Mouse (Mus musculus): ENCODE results near the gene Fam198a.

The Fam198a gene

GRCm38 (mm10) chr9:121950418-121951113, at the start of gene Fam198a:
Gene Fam198a (plus strand): TSS chr9:121950988.
- no peak for DNase-seq (ENCODE audit: low spot score in 2 of 2)

GRCm38 (mm10) chr9:121901710-121902700, 48.8 kb upstream of the Fam198a start:
- DNase-seq (ENCODE audit: low spot score in 2 of 2), result peak in 1 of 2 experiments; percentile 6

DNA sequence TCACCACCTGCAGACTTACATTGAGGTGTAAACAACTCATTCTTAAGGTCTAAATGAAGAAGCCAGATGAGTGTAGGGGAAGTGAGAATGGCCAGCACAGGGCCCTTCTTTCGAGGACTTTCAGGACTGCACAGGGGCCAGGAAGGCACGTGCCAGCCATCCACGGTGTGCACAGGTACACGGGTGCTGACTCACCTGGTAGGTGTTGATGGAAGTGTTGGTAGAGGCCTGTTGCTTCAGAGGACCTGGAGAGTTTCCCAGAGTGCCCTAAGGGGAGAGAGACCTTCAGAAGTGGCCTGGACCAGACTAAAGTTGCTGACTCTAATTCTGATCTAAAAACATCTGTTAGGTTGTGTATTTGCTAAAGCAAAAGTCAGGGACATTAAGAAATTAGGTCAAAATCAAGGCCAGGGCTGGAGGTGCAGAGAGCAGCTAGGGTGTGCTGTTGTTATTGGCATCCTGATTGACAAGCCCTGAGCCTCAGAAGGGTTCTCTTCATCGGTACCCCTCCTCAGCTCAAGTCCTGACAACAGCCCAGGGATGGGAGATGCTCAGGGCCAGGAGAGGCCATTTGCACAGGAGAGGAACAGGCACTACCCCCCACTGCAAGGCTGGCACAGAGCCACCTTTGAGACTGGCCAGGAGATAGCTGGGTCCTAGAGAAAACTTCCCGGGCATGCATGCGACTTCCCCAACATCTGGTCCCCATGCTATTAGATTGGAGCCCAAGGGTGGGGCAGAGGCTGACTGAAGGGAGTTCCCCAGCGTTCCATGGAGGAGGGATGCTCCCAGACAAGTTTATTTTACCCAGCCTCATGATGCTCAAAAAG, 47.1 kb upstream of the Fam198a start:
- DNase-seq (ENCODE audit: low spot score in 2 of 2), result peak in 1 of 2 experiments; percentile 7

- no peak for DNase-seq (ENCODE audit: low spot score in 2 of 2)
These were observed 46.5 kb upstream of the Fam198a start for GRCm38 (mm10) chr9:121904319-121904718.

DNA sequence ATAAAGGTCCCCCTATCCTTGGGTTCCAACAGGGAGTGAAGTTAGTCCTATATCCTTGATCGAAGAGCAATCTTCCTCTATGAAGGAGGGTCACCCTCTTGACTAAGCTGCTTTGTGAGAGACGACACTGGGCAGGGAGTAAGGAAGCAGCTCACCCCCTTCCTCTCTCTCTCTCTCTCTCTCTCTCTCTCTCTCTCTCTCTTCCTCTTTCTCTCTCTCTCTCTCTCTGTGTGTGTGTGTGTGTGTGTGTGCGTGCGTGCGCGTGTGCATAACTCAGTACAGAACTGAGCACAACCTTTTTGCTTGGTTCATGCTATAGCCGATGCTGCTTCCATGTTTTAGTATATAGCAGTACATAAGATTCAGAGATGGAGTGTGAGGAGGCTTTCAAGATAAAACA, 45.8 kb upstream of the Fam198a start:
- peak in 1 of 2 experiments; percentile 1 for DNase-seq (ENCODE audit: low spot score in 2 of 2)

- DNase-seq (ENCODE audit: low spot score in 2 of 2), result peak in 1 of 2 experiments; percentile 4
These were observed 45.1 kb upstream of the Fam198a start for GRCm38 (mm10) chr9:121905556-121906185.

DNA sequence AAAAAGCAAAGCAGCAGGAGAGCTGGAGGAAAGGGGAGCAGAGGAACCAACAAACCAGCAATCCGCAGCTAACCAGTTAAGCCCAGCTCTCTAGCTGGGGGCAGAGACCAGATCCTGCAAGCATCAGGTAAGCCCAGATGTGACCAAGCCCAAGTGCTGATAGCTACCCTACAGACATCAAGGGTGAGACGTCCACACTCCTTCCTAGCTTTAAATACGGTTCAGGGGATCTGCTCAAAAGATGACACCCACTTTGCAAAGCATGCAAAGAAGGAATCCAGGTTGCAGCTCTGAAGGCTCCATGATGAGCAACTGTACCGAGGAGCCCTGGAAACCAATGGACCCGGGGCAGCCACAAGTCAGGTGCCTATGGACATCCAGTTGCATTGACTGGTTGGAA, 44.3 kb upstream of the Fam198a start:
- peak in 1 of 2 experiments; percentile 3 for DNase-seq (ENCODE audit: low spot score in 2 of 2)

- DNase-seq (ENCODE audit: low spot score in 2 of 2), result peak in 1 of 2 experiments; percentile 5
These were observed 43.3 kb upstream of the Fam198a start for GRCm38 (mm10) chr9:121907356-121908070.

DNA sequence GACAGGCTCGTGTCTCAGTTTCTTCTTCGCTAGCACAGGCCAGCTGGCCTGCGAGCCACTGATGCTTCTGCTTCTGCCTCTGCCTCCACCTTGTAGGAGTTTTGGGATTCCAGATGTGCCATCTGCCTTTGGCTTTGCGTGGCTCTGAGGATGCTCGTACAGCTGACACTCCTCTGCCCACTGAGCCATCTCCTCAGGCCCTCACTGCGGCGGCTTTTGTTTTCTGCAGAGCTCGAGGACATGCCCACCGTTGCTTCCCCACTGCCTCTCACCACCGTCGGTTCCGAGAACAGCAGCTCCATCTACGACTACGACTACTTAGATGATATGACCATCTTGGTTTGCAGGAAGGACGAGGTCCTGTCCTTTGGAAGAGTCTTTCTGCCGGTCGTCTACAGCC, 42.5 kb upstream of the Fam198a start:
- DNase-seq (ENCODE audit: low spot score in 2 of 2), result peak in 1 of 2 experiments; percentile 4

- peak in 1 of 2 experiments; percentile 9 for DNase-seq (ENCODE audit: low spot score in 2 of 2)
These were observed 41.2 kb upstream of the Fam198a start for GRCm38 (mm10) chr9:121909635-121910034.

- no peak for DNase-seq (ENCODE audit: low spot score in 2 of 2)
These were observed 39.6 kb upstream of the Fam198a start for GRCm38 (mm10) chr9:121911196-121911595.

DNA sequence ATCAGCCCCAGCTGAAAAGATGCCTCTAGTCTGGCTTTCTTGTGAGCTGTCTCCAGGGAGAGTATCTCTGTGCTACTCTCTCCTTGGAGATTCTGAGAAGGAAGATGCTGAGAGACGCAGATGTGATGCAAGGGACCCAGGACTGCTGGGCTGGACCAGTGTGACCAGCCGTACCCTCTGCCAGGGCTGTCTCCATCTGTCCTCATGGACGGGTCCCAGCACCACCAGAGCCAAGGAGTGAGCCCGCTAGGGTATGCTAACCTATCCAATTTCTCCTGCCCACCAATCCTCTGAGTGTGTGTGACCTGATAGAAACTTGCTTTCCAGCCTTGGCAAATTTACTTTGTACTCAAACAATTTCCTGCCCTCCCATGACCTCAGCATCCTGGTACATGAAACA, 38.0 kb upstream of the Fam198a start:
- no peak for DNase-seq (ENCODE audit: low spot score in 2 of 2)

- DNase-seq (ENCODE audit: low spot score in 2 of 2), result no peak
These were observed 36.5 kb upstream of the Fam198a start for GRCm38 (mm10) chr9:121914226-121914757.

DNA sequence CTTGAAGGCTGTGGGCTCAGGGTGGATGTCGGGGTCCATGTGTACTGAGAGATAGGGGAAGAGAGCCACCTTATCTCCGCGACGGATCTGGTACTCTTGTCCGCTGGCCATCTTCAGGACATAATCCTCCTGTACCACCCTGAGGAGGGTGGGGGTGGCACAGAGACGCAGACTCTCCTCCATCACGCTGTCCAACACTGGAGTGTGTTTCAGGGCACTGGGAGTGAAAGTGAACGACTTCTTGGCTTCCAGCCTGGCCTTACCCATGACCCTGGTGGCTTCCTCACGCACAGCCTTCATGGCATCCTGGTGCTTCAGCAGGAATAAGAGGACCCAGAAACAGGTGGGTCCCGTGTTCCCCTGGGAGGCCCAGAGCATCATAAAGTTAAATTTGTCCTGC, 35.7 kb upstream of the Fam198a start:
- no peak for DNase-seq (ENCODE audit: low spot score in 2 of 2)

DNA sequence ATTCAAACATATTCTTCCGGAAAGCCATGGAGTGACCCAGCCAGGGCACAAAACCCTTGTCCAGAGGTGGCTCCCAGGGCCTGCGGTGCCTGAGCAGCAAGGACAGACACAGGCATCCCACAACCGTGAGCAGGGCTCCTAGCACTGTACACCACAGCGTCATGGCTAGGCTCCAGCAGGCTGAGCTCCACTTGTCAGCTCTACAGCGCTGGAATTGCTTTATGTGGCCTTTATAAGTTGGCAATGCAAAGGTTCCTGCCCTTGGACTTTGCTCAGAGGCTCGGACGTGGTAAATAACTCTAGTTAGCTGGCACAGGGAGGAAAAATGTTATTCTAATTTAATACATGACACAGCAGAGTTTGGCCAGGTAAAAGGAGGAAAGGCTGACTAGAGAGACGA, 34.7 kb upstream of the Fam198a start, which contains the start of gene Cyp8b1:
Cyp8b1 (minus strand) TSS at position 204 of the 400 bp plus-strand sequence.
- no peak for DNase-seq (ENCODE audit: low spot score in 2 of 2)

DNA sequence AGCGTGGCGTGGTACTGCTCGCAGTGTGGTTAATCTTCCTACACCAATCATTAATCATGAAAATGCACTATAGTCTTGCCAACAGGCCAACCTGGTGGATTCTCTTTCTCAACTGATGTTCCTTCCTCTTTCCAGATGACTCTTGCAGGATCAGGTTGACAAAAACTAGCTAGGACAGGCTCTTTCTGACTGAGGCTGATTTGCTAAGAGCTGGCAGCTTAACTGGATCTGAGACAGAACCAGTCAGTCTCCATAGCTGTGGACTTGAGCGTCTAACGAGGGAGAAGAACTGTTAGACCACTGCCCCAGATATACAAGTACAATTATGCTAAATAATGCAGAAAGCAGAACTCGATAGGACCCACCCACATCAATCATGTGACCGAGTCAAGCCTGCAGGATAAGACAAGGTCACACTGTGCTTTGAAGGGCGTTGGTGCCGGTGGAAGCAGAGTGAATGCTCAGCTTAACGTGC, 31.7 kb upstream of the Fam198a start:
- peak in 1 of 2 experiments; percentile 34 for DNase-seq (ENCODE audit: low spot score in 2 of 2)

DNA sequence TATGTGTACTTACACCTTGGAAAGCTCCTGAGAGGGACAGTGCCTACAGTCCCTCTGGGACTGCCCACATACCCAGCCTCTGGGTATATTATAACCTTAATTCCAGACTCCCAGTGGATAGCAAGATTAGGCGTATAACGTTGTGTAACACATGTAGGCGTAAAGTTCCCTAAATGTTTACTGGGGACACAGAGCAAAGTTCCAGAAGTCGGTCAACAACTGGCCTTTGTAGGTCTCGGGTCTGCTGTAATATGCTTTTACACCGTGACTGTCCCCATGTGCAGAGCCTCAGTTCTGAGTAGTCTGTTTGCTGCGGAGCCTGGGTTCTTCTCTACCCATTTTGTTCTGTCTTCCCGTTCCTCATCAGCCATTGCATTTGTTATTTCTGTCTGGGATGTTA, 27.3 kb upstream of the Fam198a start:
- no peak for DNase-seq (ENCODE audit: low spot score in 2 of 2)

GRCm38 (mm10) chr9:121923906-121924305, 26.9 kb upstream of the Fam198a start:
- DNase-seq (ENCODE audit: low spot score in 2 of 2), result no peak

- DNase-seq (ENCODE audit: low spot score in 2 of 2), result no peak
These were observed 25.8 kb upstream of the Fam198a start for GRCm38 (mm10) chr9:121924901-121925560.
